Mouse (Mus musculus) kidney, embryonic 15.5 days (tissue): ENCODE results near the gene Cemip2. TPM values are rescaled to one million over a fixed set of nuclear protein-coding genes. Genes with fewer than 3 reads are reported as not detected.

Experiments
- ATAC-seq: fragments of 200-750 bp; cut with Nextera tagmentation; replicated peaks from 2 replicates; pipeline ENCODE4 v1.8.0; 2017; ENCODE audit warnings: moderate TSS enrichment; ENCODE audit not compliant: low FRiP score
- H3K27ac ChIP-seq: fragments of 300-500 bp; sonication (generic); 2 replicates; pipeline ENCODE4 v1.5.1; 2015; ENCODE audit warnings: mild to moderate bottlenecking, inconsistent platforms
- H3K27me3 ChIP-seq: fragments of 300-500 bp; sonication (generic); 2 replicates; pipeline ENCODE4 v1.6.1; 2015; ENCODE audit warnings: inconsistent platforms
- H3K36me3 ChIP-seq: fragments of 300-500 bp; sonication (generic); 2 replicates; pipeline ENCODE4 v1.6.1; 2015; ENCODE audit warnings: inconsistent platforms
- H3K4me1 ChIP-seq: fragments of 300-500 bp; sonication (generic); 2 replicates; pipeline ENCODE4 v1.6.1; 2015; ENCODE audit warnings: inconsistent platforms
- H3K4me2 ChIP-seq: fragments of 300-500 bp; sonication (generic); 2 replicates; pipeline ENCODE4 v1.6.1; 2015; ENCODE audit warnings: moderate library complexity, mild to moderate bottlenecking, inconsistent platforms
- H3K4me3 ChIP-seq: fragments of 300-500 bp; sonication (generic); replicated peaks from 2 replicates; pipeline ENCODE4 v1.5.1; 2015; ENCODE audit warnings: mild to moderate bottlenecking, inconsistent platforms
- H3K9ac ChIP-seq: fragments of 300-500 bp; sonication (generic); 2 replicates; pipeline ENCODE4 v1.6.1; 2015; ENCODE audit warnings: mild to moderate bottlenecking, inconsistent platforms
- H3K9me3 ChIP-seq: fragments of 300-500 bp; sonication (generic); replicated peaks from 2 replicates; pipeline ENCODE4 v1.6.1; 2016; ENCODE audit warnings: inconsistent platforms
- WGBS: fragments of 180-500 bp; shearing (Covaris S2); methylation state at CpG from one replicate; pipeline ENCODE4 v1.1.7; 2015; ENCODE audit warnings: mixed read lengths; 5-methylcytosine and 5-hydroxymethylcytosine counted together
- polyA plus RNA-seq: library from polyadenylated mRNA; unstranded; fragments of >200 nt; fragmentation: Nextera tagmentation; extraction: Ambion mirVana; gene quantifications from 2 replicates; pipeline ENCODE4 v1.2.1, GENCODE M21; 2015

Cemip2 gene
- polyA plus RNA-seq = 23.8 and 24.5 TPM in 2 replicates

DNA sequence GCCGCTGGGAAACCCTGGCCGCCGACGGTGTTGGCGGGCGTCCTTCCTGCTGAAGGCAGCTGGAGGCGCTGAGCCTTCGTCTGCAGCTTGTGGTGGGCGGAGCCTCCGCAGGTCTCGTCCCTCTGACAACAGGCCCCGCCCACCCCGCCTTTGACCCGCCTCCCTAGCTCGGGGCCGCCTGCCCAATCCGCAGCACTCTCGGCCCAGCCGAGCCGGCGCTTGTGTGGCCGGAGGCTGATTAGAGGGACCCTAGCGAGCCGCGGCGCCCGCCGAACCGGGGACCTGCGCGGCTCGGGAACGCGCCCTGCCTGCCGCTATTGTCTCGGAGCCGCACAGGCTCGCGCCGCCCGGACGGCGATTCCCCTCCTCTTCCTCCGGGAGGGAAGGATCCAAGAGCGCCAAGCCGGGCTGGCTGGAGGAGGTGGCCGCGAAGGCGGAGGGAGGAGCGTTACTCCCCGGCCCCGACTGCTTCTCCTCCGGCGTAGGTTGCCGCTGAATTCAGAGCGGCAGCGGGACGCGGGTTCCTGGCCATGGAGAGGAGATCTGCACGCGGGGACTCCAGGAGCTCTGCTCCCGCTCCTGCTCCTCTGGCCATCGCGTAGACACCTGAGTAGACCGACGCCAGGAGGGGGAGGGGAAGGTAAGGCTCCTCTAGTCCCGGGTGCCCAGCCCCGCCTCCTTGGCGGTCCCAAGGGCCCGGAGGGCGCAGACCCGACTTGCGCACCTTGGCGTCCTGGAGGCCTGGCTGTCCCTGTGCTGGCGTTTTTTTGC is at the start of gene Cemip2:
Gene Cemip2, plus strand, starts transcription at position 196 of the 771 bp plus-strand sequence.
- peaks cover 51% of the 10 kb centered on the region for H3K4me1 ChIP-seq
- peak within 1 kb of the TSS; percentile 96 for H3K27ac ChIP-seq
- peak within 1 kb of the TSS; percentile 67 for H3K4me2 ChIP-seq
- WGBS = under 1% methylated on average over 73 of the region's 75 CpGs
- no peaks in the 10 kb centered on the region for H3K27me3 ChIP-seq
- H3K4me3 ChIP-seq = peak within 1 kb of the TSS; percentile 91
- H3K9ac ChIP-seq = peak within 1 kb of the TSS; percentile 88
- H3K36me3 ChIP-seq = no peaks in the 10 kb centered on the region
- H3K9me3 ChIP-seq = no peaks in the 10 kb centered on the region
- ATAC-seq = peak; percentile 97

- Histone ChIP-seq H3K4me3 (no peak overlapping the region), H3K27ac (no peak overlapping the region), H3K36me3 (no peaks in the 10 kb centered on the region), H3K9me3 (no peaks in the 10 kb centered on the region), H3K4me2 (no peak overlapping the region), H3K4me1 (no peaks in the 10 kb centered on the region), H3K27me3 (no peaks in the 10 kb centered on the region), H3K9ac (no peak overlapping the region)
- no peak for ATAC-seq
- 94% methylated on average over 6 of the region's 6 CpGs for WGBS
Measured at GRCm38 (mm10) chr19:21728342-21728741, 49.8 kb upstream of the Cemip2 start.

- Histone ChIP-seq H3K27me3 (no peaks in the 10 kb centered on the region), H3K27ac (no peak overlapping the region), H3K4me1 (no peaks in the 10 kb centered on the region), H3K4me3 (no peak overlapping the region), H3K9ac (no peak overlapping the region), H3K9me3 (no peaks in the 10 kb centered on the region), H3K4me2 (no peak overlapping the region), H3K36me3 (no peaks in the 10 kb centered on the region)
- 84% methylated on average over 5 of the region's 5 CpGs for WGBS
- no peak for ATAC-seq
Measured at GRCm38 (mm10) chr19:21731887-21732286, 46.3 kb upstream of the Cemip2 start.

DNA sequence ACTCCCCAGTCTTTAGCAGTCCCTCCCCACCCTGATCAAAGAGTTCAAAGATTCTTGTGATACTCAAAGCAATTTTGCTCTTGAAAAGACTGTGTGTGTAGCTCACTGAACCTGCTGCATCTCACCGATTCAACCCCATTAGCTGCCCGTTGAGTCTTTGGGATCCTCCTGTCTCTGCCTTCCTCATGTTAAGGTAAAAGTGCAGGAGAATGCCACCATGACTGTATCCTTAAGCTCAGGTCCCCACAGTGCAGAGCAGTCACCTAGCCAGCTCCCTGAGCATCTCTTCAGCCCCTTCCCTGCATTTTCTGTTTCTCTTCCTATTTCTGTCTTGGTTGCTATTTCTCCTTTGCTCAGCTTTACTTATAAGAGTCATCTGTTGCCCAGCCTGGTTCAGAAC is 45.0 kb upstream of the Cemip2 start:
- Histone ChIP-seq H3K9ac (no peak overlapping the region), H3K4me1 (no peaks in the 10 kb centered on the region), H3K27ac (no peak overlapping the region), H3K4me3 (no peak overlapping the region), H3K4me2 (no peak overlapping the region), H3K9me3 (no peaks in the 10 kb centered on the region), H3K27me3 (no peaks in the 10 kb centered on the region), H3K36me3 (no peaks in the 10 kb centered on the region)
- WGBS = 95% methylated on average over 2 of the region's 2 CpGs
- no peak for ATAC-seq

DNA sequence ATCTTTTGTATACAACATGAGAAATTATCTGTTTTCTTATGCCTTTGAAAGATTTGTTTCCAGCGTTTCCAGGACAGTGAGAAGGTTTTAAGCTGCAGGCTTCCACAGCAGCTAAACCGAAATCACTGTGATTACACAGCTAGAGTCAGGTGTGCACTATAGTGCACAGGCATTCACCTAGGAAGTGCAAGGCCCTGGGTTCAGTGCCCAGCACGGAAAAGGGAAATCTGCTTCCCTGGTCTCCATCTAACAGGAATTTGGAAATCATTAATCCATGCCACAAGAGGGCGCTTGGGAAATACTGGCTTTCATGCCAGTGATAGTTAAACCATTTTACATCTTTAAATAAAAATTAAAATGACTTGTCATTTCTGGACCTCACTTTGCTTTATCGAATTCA is 44.0 kb upstream of the Cemip2 start:
- ATAC-seq = no peak
- WGBS = 43% methylated on average over 5 of the region's 5 CpGs
- Histone ChIP-seq H3K4me3 (no peak overlapping the region), H3K9ac (no peak overlapping the region), H3K4me2 (no peak overlapping the region), H3K36me3 (no peaks in the 10 kb centered on the region), H3K9me3 (no peaks in the 10 kb centered on the region), H3K27me3 (no peaks in the 10 kb centered on the region), H3K27ac (no peak overlapping the region), H3K4me1 (no peaks in the 10 kb centered on the region)

DNA sequence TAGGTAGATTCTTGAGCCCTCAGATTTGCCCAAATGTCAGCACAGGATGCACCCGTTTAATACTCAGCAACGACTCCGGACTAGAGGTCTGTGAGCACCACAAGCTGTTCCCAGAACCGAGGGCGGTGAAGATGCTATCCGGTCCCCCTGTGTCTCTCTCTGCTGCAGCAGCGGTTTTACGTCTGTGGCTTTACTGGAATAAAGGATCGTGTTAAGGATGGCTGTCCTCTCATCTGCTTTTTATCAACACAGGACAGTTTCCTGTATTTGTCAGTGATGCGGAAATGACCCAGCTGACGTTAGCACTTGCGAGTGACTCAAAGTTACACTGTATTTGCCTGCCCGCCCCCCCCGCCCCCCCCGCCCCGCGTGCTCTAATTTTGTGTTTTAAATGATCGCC is 40.7 kb upstream of the Cemip2 start:
- peak overlapping the region; percentile 38 for H3K4me2 ChIP-seq
- no peaks in the 10 kb centered on the region for H3K27me3 ChIP-seq
- H3K4me1 ChIP-seq = no peaks in the 10 kb centered on the region
- H3K9me3 ChIP-seq = no peaks in the 10 kb centered on the region
- no peaks in the 10 kb centered on the region for H3K36me3 ChIP-seq
- 41% methylated on average over 18 of the region's 18 CpGs for WGBS
- H3K27ac ChIP-seq = peak overlapping the region; percentile 59
- 0 out of 2 replicates have a peak, but pooled peaks have one; percentile 52 for ATAC-seq
- H3K4me3 ChIP-seq = no peak overlapping the region
- no peak overlapping the region for H3K9ac ChIP-seq

DNA sequence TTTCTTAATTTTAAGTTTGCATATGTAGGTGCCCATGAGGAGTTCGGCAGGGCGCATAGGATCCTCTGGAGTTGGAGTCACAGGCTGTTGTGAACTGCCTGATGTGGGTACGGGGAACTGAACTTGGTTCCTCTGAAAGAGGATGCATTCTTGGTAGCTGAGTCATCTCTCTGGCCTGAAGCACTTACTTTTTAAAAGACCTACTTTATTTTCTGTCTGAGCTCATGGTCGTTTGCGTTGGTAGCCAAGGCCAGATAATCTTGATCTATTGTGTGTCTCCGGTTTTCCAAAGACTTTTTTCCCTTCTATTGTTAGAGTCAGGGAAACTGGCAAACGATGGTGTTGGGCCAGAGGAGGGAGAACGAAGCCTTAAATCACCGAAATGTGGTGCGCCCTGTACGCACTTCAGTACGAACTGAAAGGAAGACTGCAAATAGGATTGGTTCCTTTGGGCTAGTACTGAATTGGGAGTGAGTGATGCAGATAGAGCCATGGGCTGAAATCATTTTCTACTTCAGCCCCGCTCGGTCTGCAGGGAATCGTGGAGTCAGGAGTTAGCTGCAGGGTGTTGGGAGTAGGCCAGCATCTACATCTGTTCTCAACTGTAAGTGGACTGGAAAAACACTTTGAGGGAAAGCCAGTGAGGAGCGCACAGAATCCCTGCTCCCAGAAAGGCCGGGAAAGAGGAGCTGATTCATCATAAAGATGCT is 40.1 kb upstream of the Cemip2 start:
- Histone ChIP-seq H3K4me3 (no peak overlapping the region), H3K27me3 (no peaks in the 10 kb centered on the region), H3K27ac (peak overlapping the region; percentile 59), H3K9ac (no peak overlapping the region), H3K36me3 (no peaks in the 10 kb centered on the region), H3K4me2 (peak overlapping the region; percentile 38), H3K9me3 (no peaks in the 10 kb centered on the region), H3K4me1 (no peaks in the 10 kb centered on the region)
- 0 out of 2 replicates have a peak, but pooled peaks have one; percentile 29 for ATAC-seq
- WGBS = 54% methylated on average over 17 of the region's 17 CpGs

DNA sequence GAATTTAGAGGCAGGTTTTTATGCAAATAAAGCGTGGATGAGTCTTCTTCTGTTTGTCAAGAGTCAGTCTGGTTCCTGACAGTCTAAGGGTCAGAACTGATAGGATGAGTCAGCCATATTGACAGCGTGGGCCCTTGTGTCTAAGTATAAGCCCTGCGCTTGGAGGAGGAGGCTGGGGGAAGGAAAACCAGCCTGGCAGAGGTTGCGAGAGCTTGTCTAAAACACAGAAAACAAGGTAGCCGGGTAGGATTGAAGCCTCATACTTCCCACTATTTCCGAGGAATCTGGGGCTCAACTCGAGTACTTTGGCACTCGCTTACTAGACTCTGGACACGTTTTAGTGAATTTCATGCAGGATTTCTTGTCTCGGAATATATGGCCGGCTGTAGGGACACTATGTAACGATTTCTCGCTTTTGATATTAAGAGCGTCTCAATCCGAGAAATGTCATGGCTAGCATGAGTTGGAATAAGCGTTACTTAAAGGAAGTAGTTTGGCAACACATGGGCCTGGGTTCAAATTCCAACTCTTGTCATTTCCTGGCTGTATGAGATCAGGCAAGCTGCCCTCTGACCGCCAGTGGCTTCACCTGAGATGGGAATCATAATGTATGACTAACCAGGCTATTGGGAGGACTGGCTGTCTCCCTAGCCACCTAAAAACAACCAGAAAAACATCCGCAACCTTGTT is 39.4 kb upstream of the Cemip2 start:
- H3K27ac ChIP-seq = peak overlapping the region; percentile 59
- no peak overlapping the region for H3K9ac ChIP-seq
- no peak for ATAC-seq
- WGBS = 90% methylated on average over 18 of the region's 18 CpGs
- H3K4me3 ChIP-seq = no peak overlapping the region
- no peaks in the 10 kb centered on the region for H3K4me1 ChIP-seq
- H3K36me3 ChIP-seq = no peaks in the 10 kb centered on the region
- no peaks in the 10 kb centered on the region for H3K9me3 ChIP-seq
- H3K27me3 ChIP-seq = no peaks in the 10 kb centered on the region
- peak overlapping the region; percentile 38; the same call in 1 of the 2 replicates for H3K4me2 ChIP-seq

GRCm38 (mm10) chr19:21742138-21742537 is 36.0 kb upstream of the Cemip2 start:
- H3K4me3 ChIP-seq = no peak overlapping the region
- H3K9me3 ChIP-seq = no peaks in the 10 kb centered on the region
- H3K9ac ChIP-seq = no peak overlapping the region
- ATAC-seq = no peak
- H3K36me3 ChIP-seq = no peaks in the 10 kb centered on the region
- no peak overlapping the region for H3K4me2 ChIP-seq
- H3K27me3 ChIP-seq = no peaks in the 10 kb centered on the region
- WGBS = 90% methylated on average over 12 of the region's 12 CpGs
- no peak overlapping the region for H3K27ac ChIP-seq
- H3K4me1 ChIP-seq = no peaks in the 10 kb centered on the region

DNA sequence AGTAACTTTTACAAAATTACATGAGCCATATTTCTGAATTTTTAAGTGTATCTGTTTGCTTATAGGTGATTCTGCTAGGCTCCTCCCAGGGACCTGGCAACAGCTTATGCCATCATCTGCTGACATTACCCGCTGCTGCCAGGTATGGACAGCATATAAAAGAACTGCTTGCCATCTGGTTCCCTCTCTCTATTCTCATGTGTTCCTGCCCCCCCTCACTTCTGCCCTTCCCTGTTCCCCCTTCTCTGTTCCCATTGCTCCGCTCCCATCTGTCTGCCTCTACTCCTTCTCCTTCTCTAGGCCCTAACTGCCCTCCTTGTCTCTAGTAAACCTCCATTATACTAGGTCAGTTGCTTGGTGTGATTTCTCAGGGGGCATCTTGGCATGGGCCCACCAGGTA is 32.6 kb upstream of the Cemip2 start:
- Histone ChIP-seq H3K9ac (no peak overlapping the region), H3K4me2 (no peak overlapping the region), H3K36me3 (no peaks in the 10 kb centered on the region), H3K4me1 (no peaks in the 10 kb centered on the region), H3K9me3 (no peaks in the 10 kb centered on the region), H3K27ac (no peak overlapping the region), H3K27me3 (no peaks in the 10 kb centered on the region), H3K4me3 (no peak overlapping the region)
- 94% methylated on average over 2 of the region's 2 CpGs for WGBS
- no peak for ATAC-seq

DNA sequence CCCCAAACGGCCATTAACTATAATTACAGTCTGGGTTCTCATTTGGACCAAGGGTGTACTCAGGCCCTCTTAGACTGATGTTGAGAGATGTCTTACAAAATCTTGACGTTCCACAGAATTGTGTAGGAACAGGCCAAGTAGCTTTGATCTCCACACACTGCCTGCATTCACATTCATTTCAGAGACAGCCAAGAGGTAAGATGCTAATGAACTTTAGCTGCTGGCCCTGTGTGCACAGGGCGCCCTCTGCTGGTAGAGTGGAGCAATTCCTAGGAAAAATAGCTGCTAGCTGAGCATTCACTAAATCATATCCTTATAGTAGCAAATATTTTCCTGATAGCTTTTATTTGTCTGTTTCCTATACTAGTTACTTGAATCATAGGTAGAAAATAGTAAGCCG is 30.8 kb upstream of the Cemip2 start:
- Histone ChIP-seq H3K27ac (no peak overlapping the region), H3K4me3 (no peak overlapping the region), H3K9me3 (no peaks in the 10 kb centered on the region), H3K36me3 (no peaks in the 10 kb centered on the region), H3K4me1 (no peaks in the 10 kb centered on the region), H3K27me3 (no peaks in the 10 kb centered on the region), H3K9ac (no peak overlapping the region), H3K4me2 (no peak overlapping the region)
- ATAC-seq = peak; percentile 46; the same call in 1 of the 2 replicates
- 26% methylated on average over 4 of the region's 4 CpGs for WGBS

- no peak overlapping the region for H3K9ac ChIP-seq
- no peaks in the 10 kb centered on the region for H3K36me3 ChIP-seq
- no peak for ATAC-seq
- no peaks in the 10 kb centered on the region for H3K27me3 ChIP-seq
- no peak overlapping the region for H3K4me3 ChIP-seq
- H3K9me3 ChIP-seq = no peaks in the 10 kb centered on the region
- WGBS = 59% methylated on average over 2 of the region's 2 CpGs
- H3K4me2 ChIP-seq = no peak overlapping the region
- H3K4me1 ChIP-seq = no peaks in the 10 kb centered on the region
- no peak overlapping the region for H3K27ac ChIP-seq
Measured at GRCm38 (mm10) chr19:21750154-21750553, 28.0 kb upstream of the Cemip2 start.
